Mouse (Mus musculus): ENCODE data around the gene Atp5mpl. TPM values are rescaled to one million over a fixed set of nuclear protein-coding genes. Genes with fewer than 3 reads are reported as not detected.
A peak's percentile ranks its signal among the peaks of the same experiment; 100 is the strongest.
"Not testable (repeated sequence)": the region's sequence is repeated elsewhere in the genome, so short reads cannot be mapped to it uniquely, and the experiment has no call there.

The Atp5mpl gene
- polyA plus RNA-seq, 1 experiment from 2014 or later = 617 TPM

DNA sequence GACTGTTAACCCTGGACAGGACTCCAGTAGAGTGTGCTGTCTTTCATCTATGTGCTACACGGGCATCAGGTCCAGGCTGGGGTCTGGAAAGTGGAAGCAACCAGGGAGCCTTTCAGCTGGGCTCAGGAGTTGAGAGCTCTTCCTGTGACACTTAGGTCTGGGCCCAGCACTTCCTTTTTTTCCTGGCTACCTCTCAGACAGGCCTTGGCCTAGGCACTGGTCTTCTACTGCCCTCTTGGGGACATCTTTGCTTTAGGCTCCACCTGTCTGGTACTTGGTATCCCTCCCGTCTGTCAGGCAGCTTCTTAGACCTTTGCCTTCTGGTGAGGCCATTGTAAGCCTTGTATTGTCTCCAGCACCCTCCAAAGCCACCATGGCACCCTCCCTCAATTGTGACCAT, 20.1 kb downstream of the Atp5mpl start:
- Histone ChIP-seq H3K4me3 (no peak overlapping the region), H3K4me1 (peaks cover 8% of the 10 kb centered on the region; the same call in 1 of the 2 replicates), H3K27ac (no peak overlapping the region), H3K36me3 (no peaks in the 10 kb centered on the region), H3K4me2 (replicated peaks) (no peak overlapping the region), H3K27me3 (no peaks in the 10 kb centered on the region), H3K9ac (no peak overlapping the region), H3K9me3 (no peaks in the 10 kb centered on the region)
- no peak for ATAC-seq (ENCODE audit: insufficient number of reproducible peaks, insufficient read depth, low FRiP score, low TSS enrichment)
- WGBS = 43% methylated on average over 2 of the region's 2 CpGs

DNA sequence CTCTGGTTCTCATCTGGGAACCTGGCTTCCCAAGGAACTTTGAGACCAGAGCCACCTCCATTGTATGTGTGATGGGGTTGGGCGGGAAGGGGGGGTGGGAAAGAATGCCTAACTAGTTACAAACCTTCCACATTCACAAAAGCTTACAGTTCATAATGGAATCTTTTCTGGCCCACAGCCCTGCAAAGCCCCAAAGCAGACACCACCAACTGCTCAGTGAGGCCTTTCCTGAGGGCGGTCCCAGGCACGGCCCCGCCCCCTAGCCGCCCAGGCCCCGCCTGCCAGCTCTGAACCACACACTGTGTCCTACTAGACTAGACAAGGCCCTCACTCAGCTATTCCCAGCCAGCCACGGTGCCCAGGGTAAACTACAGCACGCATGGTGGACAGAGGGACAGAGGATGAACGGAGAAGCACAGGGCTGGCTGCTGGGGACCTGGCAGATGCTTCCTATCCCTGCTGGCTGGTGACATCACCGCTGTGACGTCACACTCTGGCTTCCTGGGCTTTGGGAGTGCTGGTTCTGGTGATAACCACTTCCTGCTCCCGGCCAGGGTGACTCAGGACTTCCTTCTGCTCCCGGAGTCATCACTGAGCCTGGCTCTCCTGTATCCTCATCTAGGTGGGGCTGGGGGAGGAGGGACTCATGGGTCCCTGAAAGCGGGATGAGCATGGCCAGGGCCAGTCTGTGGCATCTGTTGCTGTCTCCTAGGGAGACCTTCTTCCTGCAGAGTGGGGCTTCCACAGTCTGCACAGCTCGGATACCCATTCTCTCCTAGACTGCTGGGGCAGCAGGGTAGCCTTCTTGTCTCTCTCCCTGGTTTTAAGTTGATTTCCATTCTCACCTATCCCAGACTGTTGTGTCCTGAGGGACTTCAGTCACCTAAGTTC, 20.8 kb downstream of the Atp5mpl start:
- H3K27ac ChIP-seq = peak overlapping the region; percentile 43; the same call in 1 of the 2 replicates
- whole genome bisulfite sequencing = 68% methylated on average over 12 of the region's 15 CpGs
- not testable (repeated sequence) for H3K9ac ChIP-seq; H3K4me1 ChIP-seq; H3K4me3 ChIP-seq; H3K9me3 ChIP-seq; H3K36me3 ChIP-seq; H3K4me2 ChIP-seq (replicated peaks); H3K27me3 ChIP-seq
- 0 out of 2 replicates have a peak, but pooled peaks have one; percentile 43 for ATAC-seq (ENCODE audit: insufficient number of reproducible peaks, insufficient read depth, low FRiP score, low TSS enrichment)

GRCm38 (mm10) chr12:111945115-111945514, 21.7 kb downstream of the Atp5mpl start:
- Histone ChIP-seq H3K4me1 (peaks cover 8% of the 10 kb centered on the region; the same call in 1 of the 2 replicates), H3K9me3 (no peaks in the 10 kb centered on the region), H3K9ac (no peak overlapping the region), H3K36me3 (no peaks in the 10 kb centered on the region), H3K4me2 (replicated peaks) (no peak overlapping the region), H3K27me3 (no peaks in the 10 kb centered on the region), H3K4me3 (no peak overlapping the region), H3K27ac (peak overlapping the region; percentile 43; the same call in 1 of the 2 replicates)
- ATAC-seq (ENCODE audit: insufficient number of reproducible peaks, insufficient read depth, low FRiP score, low TSS enrichment) = no peak
- 33% methylated on average over 8 of the region's 8 CpGs for WGBS

DNA sequence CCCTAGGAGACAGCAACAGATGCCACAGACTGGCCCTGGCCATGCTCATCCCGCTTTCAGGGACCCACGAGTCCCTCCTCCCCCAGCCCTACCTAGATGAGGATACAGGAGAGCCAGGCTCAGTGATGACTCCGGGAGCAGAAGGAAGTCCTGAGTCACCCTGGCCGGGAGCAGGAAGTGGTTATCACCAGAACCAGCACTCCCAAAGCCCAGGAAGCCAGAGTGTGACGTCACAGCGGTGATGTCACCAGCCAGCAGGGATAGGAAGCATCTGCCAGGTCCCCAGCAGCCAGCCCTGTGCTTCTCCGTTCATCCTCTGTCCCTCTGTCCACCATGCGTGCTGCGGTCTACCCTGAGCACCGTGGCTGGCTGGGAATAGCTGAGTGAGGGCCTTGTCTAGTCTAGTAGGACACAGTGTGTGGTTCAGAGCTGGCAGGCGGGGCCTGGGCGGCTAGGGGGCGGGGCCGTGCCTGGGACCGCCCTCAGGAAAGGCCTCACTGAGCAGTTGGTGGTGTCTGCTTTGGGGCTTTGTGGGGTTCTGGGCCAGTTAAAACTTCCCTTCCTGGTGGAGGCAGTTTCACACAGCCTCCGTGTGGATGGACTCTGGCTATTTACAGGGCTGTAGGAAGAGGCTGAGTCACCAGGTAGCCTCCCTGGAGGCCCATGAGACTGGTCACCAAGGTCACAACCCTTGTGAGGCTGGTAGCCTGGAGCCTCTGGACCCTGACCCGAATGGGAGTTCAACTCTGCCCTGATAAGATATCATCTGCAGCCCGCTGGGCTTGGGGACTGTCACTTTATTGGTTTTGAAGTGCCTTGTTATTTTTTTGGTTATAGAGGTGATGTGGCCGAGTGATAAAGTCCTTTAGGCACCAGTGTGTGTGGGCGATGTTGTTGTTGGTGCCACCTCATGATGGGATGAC, 22.5 kb downstream of the Atp5mpl start:
- Histone ChIP-seq H3K4me1 (peaks cover 11% of the 10 kb centered on the region; the same call in 1 of the 2 replicates), H3K27ac (0 out of 2 replicates have a peak overlapping the region, but pooled peaks have one; percentile 54)
- H3K36me3 ChIP-seq; ATAC-seq (ENCODE audit: insufficient number of reproducible peaks, insufficient read depth, low FRiP score, low TSS enrichment); H3K27me3 ChIP-seq; H3K9ac ChIP-seq; H3K9me3 ChIP-seq; H3K4me3 ChIP-seq; H3K4me2 ChIP-seq (replicated peaks): not testable (repeated sequence)
- WGBS = 72% methylated on average over 18 of the region's 20 CpGs

DNA sequence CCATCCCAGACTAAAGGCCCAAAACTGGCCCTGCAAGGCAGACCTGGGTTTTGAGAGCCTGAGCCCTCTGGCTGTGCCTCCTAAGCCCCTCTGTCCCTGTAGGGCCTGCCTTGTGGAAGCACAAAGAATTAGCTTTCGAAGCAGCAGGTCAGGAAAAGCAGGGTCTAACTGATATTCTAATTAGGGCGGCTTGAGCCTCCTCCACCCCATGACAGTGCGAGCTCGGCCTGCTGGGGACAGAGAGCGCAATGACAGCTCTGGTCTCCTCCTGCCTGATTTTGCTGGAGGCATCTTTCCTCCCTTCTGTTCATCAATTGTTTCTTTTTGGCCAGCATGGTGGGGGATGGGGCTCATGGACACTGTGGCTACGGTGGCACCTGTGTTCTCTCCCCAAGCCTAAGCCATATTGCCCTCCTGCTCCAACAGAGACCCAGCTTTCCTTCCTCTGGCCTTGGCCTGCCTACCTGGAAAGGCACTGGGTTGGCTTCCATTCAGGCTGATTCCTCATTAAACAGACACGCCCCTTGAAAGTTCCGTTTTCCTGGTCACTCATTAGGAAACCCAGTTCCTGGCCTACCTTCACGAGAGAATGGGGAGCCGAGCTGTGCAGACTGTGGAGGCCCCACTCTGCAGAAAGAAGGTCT, 23.2 kb downstream of the Atp5mpl start:
- no peak for ATAC-seq (ENCODE audit: insufficient number of reproducible peaks, insufficient read depth, low FRiP score, low TSS enrichment)
- Histone ChIP-seq H3K4me1 (peaks cover 18% of the 10 kb centered on the region), H3K27ac (peak overlapping the region; percentile 7; the same call in 1 of the 2 replicates), H3K27me3 (no peaks in the 10 kb centered on the region), H3K9me3 (no peaks in the 10 kb centered on the region), H3K9ac (no peak overlapping the region), H3K4me3 (no peak overlapping the region), H3K4me2 (replicated peaks) (no peak overlapping the region), H3K36me3 (no peaks in the 10 kb centered on the region)
- WGBS = 59% methylated on average over 10 of the region's 10 CpGs

DNA sequence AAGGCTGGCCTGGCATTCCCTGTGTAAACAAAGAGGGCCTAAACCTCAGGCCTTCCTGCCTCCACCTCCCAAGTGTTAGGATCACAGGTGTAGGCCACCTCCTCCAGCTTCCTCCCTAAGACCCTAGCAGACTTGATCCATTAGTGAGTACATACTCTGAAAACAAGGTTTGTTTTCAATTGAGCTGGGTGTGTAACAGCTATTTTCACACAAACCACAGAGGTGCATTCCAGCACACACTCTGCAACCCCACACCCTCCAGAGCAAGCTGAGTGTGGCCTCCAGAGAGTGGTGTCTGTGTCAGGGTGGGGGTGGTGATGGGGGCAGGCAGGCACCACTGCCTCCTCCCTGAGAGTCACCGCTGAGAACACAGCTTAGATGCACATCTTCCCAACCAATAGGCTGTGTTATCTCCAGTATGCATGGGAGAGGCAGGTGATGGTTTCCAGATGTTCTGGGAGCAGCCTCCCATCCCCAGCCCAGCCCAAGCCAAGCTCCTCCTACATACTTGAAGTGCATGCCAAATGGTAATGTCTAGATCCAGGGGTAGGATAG, 28.1 kb downstream of the Atp5mpl start:
- Histone ChIP-seq H3K9me3 (no peaks in the 10 kb centered on the region), H3K4me3 (no peak overlapping the region), H3K27ac (peak overlapping the region; percentile 92), H3K4me2 (replicated peaks) (peak overlapping the region; percentile 21), H3K9ac (no peak overlapping the region), H3K36me3 (no peaks in the 10 kb centered on the region), H3K27me3 (no peaks in the 10 kb centered on the region), H3K4me1 (peaks cover 35% of the 10 kb centered on the region)
- 10% methylated on average over 1 of the region's 1 CpGs for WGBS
- ATAC-seq (ENCODE audit: insufficient number of reproducible peaks, insufficient read depth, low FRiP score, low TSS enrichment) = peak; percentile 70

- Histone ChIP-seq H3K9me3 (no peaks in the 10 kb centered on the region), H3K4me3 (no peak overlapping the region), H3K27ac (peak overlapping the region; percentile 92), H3K4me2 (replicated peaks) (no peak overlapping the region; the same call in 1 of the 2 replicates), H3K9ac (no peak overlapping the region), H3K27me3 (no peaks in the 10 kb centered on the region), H3K4me1 (peaks cover 48% of the 10 kb centered on the region), H3K36me3 (no peaks in the 10 kb centered on the region)
- 39% methylated on average over 24 of the region's 24 CpGs for WGBS
- ATAC-seq (ENCODE audit: insufficient number of reproducible peaks, insufficient read depth, low FRiP score, low TSS enrichment) = no peak
Measured at GRCm38 (mm10) chr12:111936706-111937550, 29.8 kb downstream of the Atp5mpl start.

DNA sequence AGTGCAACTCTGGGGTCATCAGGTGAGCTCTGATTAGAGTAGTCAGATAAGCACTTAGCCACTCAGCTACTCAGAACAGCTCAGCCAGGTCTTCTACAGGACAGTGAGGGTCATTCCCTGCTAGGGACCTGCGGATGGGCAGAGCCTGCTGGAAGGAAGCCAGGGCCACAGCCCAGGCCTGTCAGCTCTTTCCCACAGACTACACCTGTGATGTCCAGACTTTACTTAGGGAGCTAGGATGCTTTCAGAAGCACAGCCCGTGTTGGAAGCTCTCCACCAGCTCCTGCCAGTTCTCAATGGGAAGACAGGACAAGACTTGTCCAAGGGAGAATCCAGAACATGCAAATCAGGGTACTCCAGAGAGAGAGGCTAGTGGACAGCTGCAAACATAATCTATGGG, 32.8 kb downstream of the Atp5mpl start:
- no peak overlapping the region for H3K4me3 ChIP-seq
- H3K36me3 ChIP-seq = no peaks in the 10 kb centered on the region
- peaks cover 48% of the 10 kb centered on the region for H3K4me1 ChIP-seq
- no peaks in the 10 kb centered on the region for H3K27me3 ChIP-seq
- 72% methylated on average over 2 of the region's 2 CpGs for WGBS
- no peak for ATAC-seq (ENCODE audit: insufficient number of reproducible peaks, insufficient read depth, low FRiP score, low TSS enrichment)
- no peak overlapping the region for H3K27ac ChIP-seq
- H3K9me3 ChIP-seq = no peaks in the 10 kb centered on the region
- no peak overlapping the region for H3K4me2 ChIP-seq (replicated peaks)
- H3K9ac ChIP-seq = no peak overlapping the region

DNA sequence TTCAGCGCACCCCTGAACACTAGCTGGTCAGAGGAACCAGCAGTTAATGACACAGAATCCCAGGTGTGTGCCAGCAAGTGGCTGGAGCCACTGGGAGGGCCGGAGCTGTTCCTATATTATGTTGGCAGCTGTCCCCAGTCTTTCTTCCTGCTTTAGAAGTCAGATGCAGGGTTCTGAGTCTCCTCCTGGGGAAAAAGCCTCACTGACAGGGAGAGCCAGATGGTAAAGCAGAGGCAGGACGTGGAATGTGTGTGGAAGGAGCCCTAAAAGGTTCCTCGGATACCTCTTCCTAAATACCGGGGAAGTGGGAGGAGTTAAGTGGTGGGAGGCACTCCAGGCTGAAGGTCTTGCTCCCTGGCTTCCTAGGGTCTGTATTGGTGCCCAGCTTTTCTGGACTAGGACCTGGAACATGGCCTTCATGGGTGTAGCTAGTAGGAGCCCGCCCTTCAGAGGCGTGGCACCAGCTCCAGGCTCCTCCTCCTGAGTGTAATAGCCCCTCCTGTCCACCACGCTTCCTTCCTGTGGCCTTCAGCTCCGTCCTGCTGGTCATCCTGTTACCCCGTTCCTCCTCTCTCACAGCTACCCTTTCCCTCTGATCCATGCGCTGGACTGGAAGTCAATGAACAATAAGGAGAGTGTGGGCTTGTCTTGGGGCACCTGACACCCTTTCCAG, 33.6 kb downstream of the Atp5mpl start:
- H3K36me3 ChIP-seq = no peaks in the 10 kb centered on the region
- no peak overlapping the region for H3K4me2 ChIP-seq (replicated peaks)
- ATAC-seq (ENCODE audit: insufficient number of reproducible peaks, insufficient read depth, low FRiP score, low TSS enrichment) = no peak
- 58% methylated on average over 11 of the region's 11 CpGs for WGBS
- no peaks in the 10 kb centered on the region for H3K9me3 ChIP-seq
- H3K27ac ChIP-seq = 0 out of 2 replicates have a peak overlapping the region, but pooled peaks have one; percentile 26
- no peaks in the 10 kb centered on the region for H3K27me3 ChIP-seq
- H3K9ac ChIP-seq = no peak overlapping the region
- peaks cover 40% of the 10 kb centered on the region for H3K4me1 ChIP-seq
- no peak overlapping the region for H3K4me3 ChIP-seq

- ATAC-seq (ENCODE audit: insufficient number of reproducible peaks, insufficient read depth, low FRiP score, low TSS enrichment) = no peak
- Histone ChIP-seq H3K4me3 (no peak overlapping the region), H3K27me3 (no peaks in the 10 kb centered on the region), H3K27ac (no peak overlapping the region), H3K4me2 (replicated peaks) (no peak overlapping the region), H3K9ac (no peak overlapping the region), H3K4me1 (peaks cover 33% of the 10 kb centered on the region), H3K36me3 (no peaks in the 10 kb centered on the region), H3K9me3 (no peaks in the 10 kb centered on the region)
- WGBS = 59% methylated on average over 3 of the region's 3 CpGs
Measured at GRCm38 (mm10) chr12:111932513-111932912, 34.3 kb downstream of the Atp5mpl start.

Data from embryonic facial prominence, embryonic 12.5 days (tissue).